Mouse (Mus musculus): ENCODE data around the gene Dnajc22.

DNA sequence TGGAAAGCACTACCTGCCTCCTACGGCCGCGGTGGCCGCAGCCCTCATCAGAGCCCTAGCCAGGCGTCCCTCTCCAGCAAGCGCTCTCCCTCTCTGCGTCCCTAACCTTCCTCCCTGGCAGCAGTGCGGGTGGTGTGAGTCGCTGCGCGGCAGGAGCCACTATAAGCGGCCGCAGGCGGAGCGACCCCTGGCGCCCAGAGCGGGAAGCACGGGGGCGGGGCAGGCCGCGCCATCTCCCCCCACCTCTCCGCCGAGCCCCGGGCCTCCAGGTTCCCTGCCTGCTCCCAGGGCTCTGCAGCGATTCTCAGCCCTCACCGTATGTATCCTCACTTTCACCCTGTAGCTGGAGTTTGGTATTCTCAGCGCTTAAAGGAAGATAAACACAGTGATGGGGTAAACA, 4.7 kb upstream of the Dnajc22 start:
- TF ChIP-seq CTCF (IDR thresholded peaks at IDR 0.05; ENCODE audit: low read depth) (peak; percentile 85), EP300 (IDR thresholded peaks at IDR 0.05; ENCODE audit: low read depth) (no peak)

Measured in liver, postnatal 0 days (tissue).